ENCODE assay signal across 14 mouse cellular contexts in the genomic region with DNA sequence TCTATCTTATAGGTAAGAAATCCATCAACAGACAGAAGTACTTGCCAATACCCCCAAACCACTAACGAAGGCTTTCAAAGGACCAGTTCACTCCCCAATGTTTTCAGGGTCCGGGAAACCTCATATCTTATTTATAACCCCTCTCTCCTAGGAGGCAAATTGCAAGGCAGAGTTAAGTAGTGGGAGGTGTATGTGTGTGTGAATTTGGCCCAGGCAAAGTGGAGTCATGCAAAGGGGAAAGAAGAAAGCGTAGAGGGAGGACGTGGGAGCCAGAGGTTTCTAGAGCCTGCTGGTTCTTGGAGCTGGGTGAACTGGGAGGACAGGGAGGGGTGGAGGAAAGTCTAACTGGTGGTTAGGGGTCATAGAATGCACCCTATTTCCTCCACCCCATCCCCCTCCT.
"Had no signal": no experiment of that assay in that cellular context is flagged by ENCODE, and none has a peak within 500 bp of the region (broad histone marks: within the 10 kb centered on the region; RNA-seq: fewer than 3 reads in every experiment).

No protein-coding gene starts in this region.

- H3K9ac ChIP-seq: liver, embryonic 12.5 days; liver, embryonic 14.5 days; lung, embryonic 14.5 days; midbrain, embryonic 12.5 days; neural tube, embryonic 12.5 days had no signal

- H3K27ac ChIP-seq: liver, embryonic 12.5 days; liver, embryonic 14.5 days; midbrain, embryonic 12.5 days; neural tube, embryonic 12.5 days had no signal

- DNase-seq: lung, adult 18-20 months; lung, embryonic 14.5 days; lung, postnatal 10 days; lung, postnatal 4 days; right cerebral cortex, postnatal 25 days; right cerebral cortex, postnatal 4 days; spleen, adult 18-20 months; thymus, adult 18-20 months; thymus, postnatal 14 days; thymus, postnatal 36 days had no signal

- H3K27me3 ChIP-seq: liver, embryonic 12.5 days; neural tube, embryonic 12.5 days had no signal

- H3K9me3 ChIP-seq: liver, embryonic 12.5 days; midbrain, embryonic 12.5 days; neural tube, embryonic 12.5 days had no signal

- H3K4me3 ChIP-seq: liver, embryonic 12.5 days; midbrain, embryonic 12.5 days; neural tube, embryonic 12.5 days had no signal

- H3K4me2 ChIP-seq: liver, embryonic 12.5 days; lung, embryonic 14.5 days; neural tube, embryonic 12.5 days had no signal

- ATAC-seq: liver, embryonic 12.5 days had no signal

- H3K36me3 ChIP-seq: liver, embryonic 12.5 days; neural tube, embryonic 12.5 days had no signal

- H3K4me1 ChIP-seq: neural tube, embryonic 12.5 days had no signal
